Mouse (Mus musculus) lung, embryonic 16.5 days (tissue): ENCODE data around the gene Hjurp. TPM values are rescaled to one million over a fixed set of nuclear protein-coding genes. Genes with fewer than 3 reads are reported as not detected.

Source experiments
- ATAC-seq: fragments of 200-750 bp; cut with Nextera tagmentation; 2 replicates; pipeline ENCODE4 v1.8.0; 2017; ENCODE audit warnings: low read depth, mild to moderate bottlenecking, moderate library complexity
- H3K27ac ChIP-seq: fragments of 300-500 bp; sonication (generic); 2 replicates; pipeline ENCODE4 v1.5.1; 2014; ENCODE audit warnings: mild to moderate bottlenecking, control low read depth, low read length
- H3K27me3 ChIP-seq: fragments of 300-500 bp; sonication (generic); 2 replicates; pipeline ENCODE4 v1.6.1; 2014; ENCODE audit warnings: low read depth, low read length, mixed read lengths; ENCODE audit not compliant: control insufficient read depth, insufficient read depth
- H3K36me3 ChIP-seq: fragments of 300-500 bp; sonication (generic); 2 replicates; pipeline ENCODE4 v1.6.1; 2014; ENCODE audit warnings: low read length; ENCODE audit not compliant: control insufficient read depth, insufficient read depth
- H3K4me1 ChIP-seq: fragments of 300-500 bp; sonication (generic); replicated peaks from 2 replicates; pipeline ENCODE4 v1.6.1; 2014; ENCODE audit warnings: low read length, mixed read lengths; ENCODE audit not compliant: control insufficient read depth, insufficient read depth
- H3K4me2 ChIP-seq: fragments of 300-500 bp; sonication (generic); 2 replicates; pipeline ENCODE4 v1.6.1; 2014; ENCODE audit warnings: low read depth, low read length, control low read depth
- H3K4me3 ChIP-seq: fragments of 300-500 bp; sonication (generic); 2 replicates; pipeline ENCODE4 v1.5.1; 2014; ENCODE audit warnings: mild to moderate bottlenecking, low read length, control low read depth
- H3K9ac ChIP-seq: fragments of 300-500 bp; sonication (generic); 2 replicates; pipeline ENCODE4 v1.6.1; 2014; ENCODE audit warnings: low read length, control low read depth
- H3K9me3 ChIP-seq: fragments of 300-500 bp; sonication (generic); 2 replicates; pipeline ENCODE4 v1.6.1; 2016; ENCODE audit warnings: low read length; ENCODE audit not compliant: control insufficient read depth
- WGBS: fragments of 180-500 bp; shearing (Covaris S2); extraction: QIAGEN DNeasy Blood & Tissue Kit; methylation state at CpG from one replicate; pipeline ENCODE4 v1.1.7; 2014; 5-methylcytosine and 5-hydroxymethylcytosine counted together
- polyA plus RNA-seq: library from polyadenylated mRNA; unstranded; fragments of >200 nt; fragmentation: Nextera tagmentation; extraction: Ambion mirVana; gene quantifications from 2 replicates; pipeline ENCODE4 v1.2.1, GENCODE M21; 2015

Gene Hjurp
- polyA plus RNA-seq, 1 experiment from 2014 or later: 184 TPM

- WGBS: 80% methylated on average over 2 of the region's 2 CpGs
- no peak for ATAC-seq
These were observed 22.1 kb upstream of the Hjurp start for GRCm38 (mm10) chr1:88299529-88299945.

GRCm38 (mm10) chr1:88298686-88299528, 21.5 kb upstream of the Hjurp start:
- no peak overlapping the region for H3K27ac ChIP-seq
- H3K9ac ChIP-seq: no peak overlapping the region
- no peaks in the 10 kb centered on the region for H3K36me3 ChIP-seq
- ATAC-seq: no peak
- H3K9me3 ChIP-seq: peaks cover 38% of the 10 kb centered on the region
- no peak overlapping the region for H3K4me2 ChIP-seq
- H3K4me1 ChIP-seq: no peaks in the 10 kb centered on the region
- WGBS: 55% methylated on average over 4 of the region's 4 CpGs
- H3K4me3 ChIP-seq: no peak overlapping the region
- no peaks in the 10 kb centered on the region for H3K27me3 ChIP-seq

More at GRCm38 (mm10) chr1:88299529-88299945, 22.1 kb upstream of the Hjurp start:
- Histone ChIP-seq H3K27me3 (no peaks in the 10 kb centered on the region), H3K4me2 (no peak overlapping the region), H3K9ac (no peak overlapping the region), H3K4me1 (no peaks in the 10 kb centered on the region), H3K27ac (no peak overlapping the region), H3K9me3 (peaks cover 42% of the 10 kb centered on the region), H3K4me3 (no peak overlapping the region), H3K36me3 (no peaks in the 10 kb centered on the region)

GRCm38 (mm10) chr1:88297480-88298258, 20.2 kb upstream of the Hjurp start:
- no peak for ATAC-seq
- Histone ChIP-seq H3K36me3 (no peaks in the 10 kb centered on the region), H3K4me2 (no peak overlapping the region), H3K27ac (no peak overlapping the region), H3K27me3 (no peaks in the 10 kb centered on the region), H3K4me1 (no peaks in the 10 kb centered on the region), H3K9me3 (peaks cover 31% of the 10 kb centered on the region), H3K4me3 (no peak overlapping the region), H3K9ac (no peak overlapping the region)
- 63% methylated on average over 7 of the region's 7 CpGs for WGBS

- no peaks in the 10 kb centered on the region for H3K27me3 ChIP-seq
- no peak overlapping the region for H3K4me2 ChIP-seq
- H3K9me3 ChIP-seq: peaks cover 33% of the 10 kb centered on the region
- ATAC-seq: 0 out of 2 replicates have a peak, but pooled peaks have one; percentile 11
- H3K27ac ChIP-seq: no peak overlapping the region
- WGBS: 70% methylated on average over 4 of the region's 4 CpGs
- no peaks in the 10 kb centered on the region for H3K36me3 ChIP-seq
- H3K9ac ChIP-seq: no peak overlapping the region
- H3K4me3 ChIP-seq: no peak overlapping the region
- H3K4me1 ChIP-seq: no peaks in the 10 kb centered on the region
These were observed 18.9 kb upstream of the Hjurp start for GRCm38 (mm10) chr1:88296171-88296920.

- H3K9ac ChIP-seq: no peak overlapping the region
- no peak overlapping the region for H3K27ac ChIP-seq
- H3K9me3 ChIP-seq: peaks cover 31% of the 10 kb centered on the region
- 19% methylated on average over 1 of the region's 1 CpGs for WGBS
- no peaks in the 10 kb centered on the region for H3K27me3 ChIP-seq
- H3K36me3 ChIP-seq: no peaks in the 10 kb centered on the region
- no peaks in the 10 kb centered on the region for H3K4me1 ChIP-seq
- no peak for ATAC-seq
- no peak overlapping the region for H3K4me2 ChIP-seq
- H3K4me3 ChIP-seq: no peak overlapping the region
These were observed 17.2 kb upstream of the Hjurp start for GRCm38 (mm10) chr1:88294650-88295049.

- Histone ChIP-seq H3K9ac (no peak overlapping the region), H3K27me3 (no peaks in the 10 kb centered on the region), H3K4me2 (no peak overlapping the region), H3K36me3 (no peaks in the 10 kb centered on the region), H3K9me3 (peaks cover 36% of the 10 kb centered on the region), H3K4me1 (no peaks in the 10 kb centered on the region), H3K27ac (no peak overlapping the region), H3K4me3 (no peak overlapping the region)
- ATAC-seq: no peak
- 53% methylated on average over 2 of the region's 2 CpGs for WGBS
These were observed 14.6 kb upstream of the Hjurp start for GRCm38 (mm10) chr1:88292057-88292456.

GRCm38 (mm10) chr1:88291409-88292005, 14.1 kb upstream of the Hjurp start:
- Histone ChIP-seq H3K9me3 (peaks cover 40% of the 10 kb centered on the region), H3K4me2 (no peak overlapping the region), H3K27me3 (no peaks in the 10 kb centered on the region), H3K9ac (no peak overlapping the region), H3K4me1 (no peaks in the 10 kb centered on the region), H3K4me3 (no peak overlapping the region), H3K36me3 (no peaks in the 10 kb centered on the region), H3K27ac (no peak overlapping the region)
- WGBS: 56% methylated on average over 3 of the region's 3 CpGs
- ATAC-seq: no peak

GRCm38 (mm10) chr1:88290511-88290910, 13.1 kb upstream of the Hjurp start:
- 65% methylated on average over 1 of the region's 1 CpGs for WGBS
- H3K36me3 ChIP-seq: no peaks in the 10 kb centered on the region
- no peak overlapping the region for H3K9ac ChIP-seq
- H3K4me3 ChIP-seq: no peak overlapping the region
- H3K27ac ChIP-seq: no peak overlapping the region
- H3K4me2 ChIP-seq: no peak overlapping the region
- H3K27me3 ChIP-seq: no peaks in the 10 kb centered on the region
- no peak for ATAC-seq
- no peaks in the 10 kb centered on the region for H3K4me1 ChIP-seq
- peaks cover 38% of the 10 kb centered on the region for H3K9me3 ChIP-seq
